Mouse (Mus musculus): Measurements from ENCODE around the gene Arxes2. TPM values are rescaled to one million over a fixed set of nuclear protein-coding genes. Genes with fewer than 3 reads are reported as not detected.
"Not testable (repeated sequence)": the region's sequence is repeated elsewhere in the genome, so short reads cannot be mapped to it uniquely, and the experiment has no call there.

Gene Arxes2
- 1 to 10 TPM; 7.7 to 8.8 TPM for total RNA-seq (2021)
- long read RNA-seq, experiment 1, transcript Arxes2-201 (1 exons, 1,532 nt) = major isoform, 20 of 20 reads
- long read RNA-seq, experiment 1, partial matches to known transcripts = 0 of 20 reads
- long read RNA-seq, experiment 1, other reads (novel, unspliced or antisense) = 0 of 20 reads
- long read RNA-seq, experiment 2, transcript Arxes2-201 (1 exons, 1,532 nt) = major isoform, 17 of 17 reads
- long read RNA-seq, experiment 2, partial matches to known transcripts = 0 of 17 reads
- long read RNA-seq, experiment 2, other reads (novel, unspliced or antisense) = 0 of 17 reads

- DNase-seq (ENCODE audit: low spot score in 2 of 2) = peak in 1 of 2 experiments; percentile 16
These were observed at the start of gene Arxes2 for GRCm38 (mm10) chrX:135993664-135994119. Arxes2 (plus strand) TSS chrX:135993824.

- no peak for DNase-seq (ENCODE audit: low spot score in 2 of 2)
These were observed 44.8 kb upstream of the Arxes2 start for GRCm38 (mm10) chrX:135948699-135949437.

- no peak for DNase-seq (ENCODE audit: low spot score in 2 of 2)
These were observed 36.5 kb upstream of the Arxes2 start for GRCm38 (mm10) chrX:135956988-135957690.

GRCm38 (mm10) chrX:135957691-135958081, 35.9 kb upstream of the Arxes2 start:
- DNase-seq (ENCODE audit: low spot score in 2 of 2) = no peak

GRCm38 (mm10) chrX:135958589-135959225, 34.9 kb upstream of the Arxes2 start:
- DNase-seq (ENCODE audit: low spot score in 2 of 2) = no peak

- DNase-seq (ENCODE audit: low spot score in 2 of 2) = no peak
These were observed 34.1 kb upstream of the Arxes2 start for GRCm38 (mm10) chrX:135959536-135959935.

GRCm38 (mm10) chrX:135962342-135962741, 31.3 kb upstream of the Arxes2 start:
- no peak for DNase-seq (ENCODE audit: low spot score in 2 of 2)

- no peak for DNase-seq (ENCODE audit: low spot score in 2 of 2)
These were observed 30.5 kb upstream of the Arxes2 start for GRCm38 (mm10) chrX:135963130-135963529.

- DNase-seq (ENCODE audit: low spot score in 2 of 2) = no peak
These were observed 30.0 kb upstream of the Arxes2 start for GRCm38 (mm10) chrX:135963629-135964028.

GRCm38 (mm10) chrX:135973597-135974423, 19.8 kb upstream of the Arxes2 start:
- no peak for DNase-seq (ENCODE audit: low spot score in 2 of 2)

GRCm38 (mm10) chrX:135974424-135975225, 19.0 kb upstream of the Arxes2 start:
- no peak for DNase-seq (ENCODE audit: low spot score in 2 of 2)

GRCm38 (mm10) chrX:135975226-135975552, 18.4 kb upstream of the Arxes2 start:
- DNase-seq (ENCODE audit: low spot score in 2 of 2) = peak; percentile 36

GRCm38 (mm10) chrX:135984539-135985260, 8.9 kb upstream of the Arxes2 start:
- DNase-seq (ENCODE audit: low spot score in 2 of 2) = no peak

GRCm38 (mm10) chrX:135986267-135986666, 7.4 kb upstream of the Arxes2 start:
- DNase-seq (ENCODE audit: low spot score in 2 of 2) = no peak

- no peak for DNase-seq (ENCODE audit: low spot score in 2 of 2)
These were observed 3.0 kb upstream of the Arxes2 start for GRCm38 (mm10) chrX:135990661-135991060.

GRCm38 (mm10) chrX:135993192-135993594, 431 bp upstream of the Arxes2 start:
- not testable (repeated sequence) for DNase-seq (ENCODE audit: low spot score in 2 of 2)

GRCm38 (mm10) chrX:136007199-136007843, 13.7 kb downstream of the Arxes2 start:
- no peak for DNase-seq (ENCODE audit: low spot score in 2 of 2)

GRCm38 (mm10) chrX:136014392-136014791, 20.8 kb downstream of the Arxes2 start:
- no peak for DNase-seq (ENCODE audit: low spot score in 2 of 2)

- no peak for DNase-seq (ENCODE audit: low spot score in 2 of 2)
These were observed 36.7 kb downstream of the Arxes2 start for GRCm38 (mm10) chrX:136030331-136030730.
